27 mouse cellular contexts compared by ENCODE assay signal in genomic region chrX:52792861-52793260, GRCm38 (mm10). TPM values are rescaled to one million over a fixed set of nuclear protein-coding genes. Genes with fewer than 3 reads are reported as not detected.
A peak's percentile ranks its signal among the peaks of the same experiment; 100 is the strongest.
DNase-seq lines count a peak whose midpoint lies in the region; ATAC-seq and TF ChIP-seq lines count a peak whose summit lies in the region.
"Had no signal": no experiment of that assay in that cellular context is flagged by ENCODE, and none has a peak within 500 bp of the region (broad histone marks: within the 10 kb centered on the region; RNA-seq: fewer than 3 reads in every experiment).

No protein-coding gene starts in this region.

- H3K4me2 ChIP-seq in hindbrain, embryonic 13.5 days: 0 out of 2 replicates have a peak overlapping the region, but pooled peaks have one; percentile 2
- no peak overlapping the region for H3K4me2 ChIP-seq in hindbrain, postnatal 0 days (ENCODE audit: low read depth, low read length)
- no peak overlapping the region for H3K4me2 ChIP-seq in liver, embryonic 11.5 days
- H3K4me2 ChIP-seq: embryonic facial prominence, embryonic 15.5 days; forebrain, embryonic 12.5 days; limb, embryonic 13.5 days; liver, embryonic 13.5 days had no signal

- H3K9ac ChIP-seq in hindbrain, embryonic 13.5 days: no peak overlapping the region
- H3K9ac ChIP-seq in hindbrain, postnatal 0 days (replicated peaks; ENCODE audit: low read length): no peak overlapping the region
- no peak overlapping the region for H3K9ac ChIP-seq in liver, adult 2 months (ENCODE audit: low read depth, low read length)
- H3K9ac ChIP-seq in liver, embryonic 11.5 days (ENCODE audit: low read depth, low read length): no peak overlapping the region
- H3K9ac ChIP-seq in ES-Bruce4 (ENCODE audit: low read depth, poor library complexity, severe bottlenecking): peak overlapping the region; percentile 61; the same call in 1 of the 2 replicates
- H3K9ac ChIP-seq: embryonic facial prominence, embryonic 15.5 days; forebrain, embryonic 12.5 days; forebrain, postnatal 0 days; limb, embryonic 13.5 days; liver, embryonic 13.5 days had no signal

- peaks cover 6% of the 10 kb centered on the region for H3K4me1 ChIP-seq in hindbrain, embryonic 13.5 days (replicated peaks)
- no peaks in the 10 kb centered on the region for H3K4me1 ChIP-seq in hindbrain, postnatal 0 days (ENCODE audit: insufficient read depth, low read length)
- no peaks in the 10 kb centered on the region for H3K4me1 ChIP-seq in liver, adult 2 months (ENCODE audit: control insufficient read depth, insufficient read depth, low read length)
- no peaks in the 10 kb centered on the region for H3K4me1 ChIP-seq in liver, embryonic 11.5 days (replicated peaks; ENCODE audit: control insufficient read depth, insufficient read depth, low read length)
- H3K4me1 ChIP-seq in ES-Bruce4 (ENCODE audit: control insufficient read depth, insufficient read depth, low read length): peaks cover 2% of the 10 kb centered on the region
- H3K4me1 ChIP-seq: embryonic facial prominence, embryonic 15.5 days; liver, embryonic 13.5 days had no signal

- H3K79me2 ChIP-seq in liver, adult 2 months (ENCODE audit: control insufficient read depth, insufficient read depth, low read length): no peaks in the 10 kb centered on the region

- H3K36me3 ChIP-seq in hindbrain, embryonic 13.5 days: no peaks in the 10 kb centered on the region
- H3K36me3 ChIP-seq in hindbrain, postnatal 0 days (ENCODE audit: insufficient read depth, low read length): no peaks in the 10 kb centered on the region
- H3K36me3 ChIP-seq in liver, adult 2 months (ENCODE audit: control insufficient read depth, insufficient read depth, low read length): no peaks in the 10 kb centered on the region
- H3K36me3 ChIP-seq in liver, embryonic 11.5 days (ENCODE audit: control insufficient read depth, insufficient read depth, low read length): no peaks in the 10 kb centered on the region
- no peaks in the 10 kb centered on the region for H3K36me3 ChIP-seq in ES-Bruce4 (ENCODE audit: control insufficient read depth, insufficient read depth, low read length, poor library complexity, severe bottlenecking)
- H3K36me3 ChIP-seq: embryonic facial prominence, embryonic 10.5 days; embryonic facial prominence, embryonic 15.5 days; forebrain, embryonic 12.5 days; limb, embryonic 13.5 days; liver, embryonic 13.5 days had no signal

- H3K4me3 ChIP-seq in hindbrain, embryonic 13.5 days: no peak overlapping the region
- H3K4me3 ChIP-seq in hindbrain, postnatal 0 days (ENCODE audit: low read length): no peak overlapping the region
- no peak overlapping the region for H3K4me3 ChIP-seq in liver, adult 2 months (ENCODE audit: insufficient read depth, low read depth, low read length)
- no peak overlapping the region for H3K4me3 ChIP-seq in liver, embryonic 11.5 days (ENCODE audit: low read depth, low read length)
- peak overlapping the region; percentile 46 for H3K4me3 ChIP-seq in ES-Bruce4 (ENCODE audit: low read depth, low read length)
- H3K4me3 ChIP-seq: embryonic facial prominence, embryonic 10.5 days; embryonic facial prominence, embryonic 15.5 days; forebrain, embryonic 12.5 days; heart, adult 2 months; layer of hippocampus, adult 2 months; left cerebral cortex, adult 2 months; limb, embryonic 13.5 days; liver, embryonic 13.5 days had no signal

- H3K27ac ChIP-seq in hindbrain, embryonic 13.5 days: no peak overlapping the region
- no peak overlapping the region for H3K27ac ChIP-seq in hindbrain, postnatal 0 days
- peak overlapping the region; percentile 48; the same call in 1 of the 2 replicates for H3K27ac ChIP-seq in liver, adult 2 months (replicated peaks; ENCODE audit: insufficient read depth, low read depth, low read length)
- H3K27ac ChIP-seq in liver, embryonic 11.5 days (ENCODE audit: low read depth, low read length): no peak overlapping the region
- H3K27ac ChIP-seq in ES-Bruce4 (ENCODE audit: insufficient read depth, low read length): peak overlapping the region; percentile 83
- H3K27ac ChIP-seq: embryonic facial prominence, embryonic 10.5 days; embryonic facial prominence, embryonic 15.5 days; forebrain, embryonic 12.5 days; heart, adult 2 months; layer of hippocampus, adult 2 months; left cerebral cortex, adult 2 months; limb, embryonic 13.5 days; liver, embryonic 13.5 days had no signal

- no peak for DNase-seq in hindbrain, postnatal 0 days (ENCODE audit: low spot score)
- no peak for DNase-seq in liver, adult 2 months (ENCODE audit: extremely low read depth, low read depth, low spot score)
- no peak for DNase-seq in liver, embryonic 11.5 days (ENCODE audit: low spot score)
- peak; percentile 36 for DNase-seq in R1 (ENCODE audit: low read depth, low spot score)
- no peak for DNase-seq in spleen, adult 12 weeks (ENCODE audit: low spot score)
- DNase-seq: cerebellum, adult 8-10 months; cerebellum, postnatal 25 days; forebrain, postnatal 0 days; heart, adult 2 months; heart, postnatal 14 days; kidney, adult 9 months; liver, embryonic 13.5 days; lung, adult 18-20 months; right cerebral cortex, postnatal 4 days; thymus, adult 2 months; thymus, postnatal 36 days had no signal

- no peak for ATAC-seq in hindbrain, embryonic 13.5 days (ENCODE audit: low FRiP score)
- no peak for ATAC-seq in hindbrain, postnatal 0 days
- ATAC-seq in liver, embryonic 11.5 days (replicated peaks; ENCODE audit: low FRiP score): no peak
- ATAC-seq: CD4-positive, CD25-positive, alpha-beta regulatory T cell, adult 4 months; forebrain, postnatal 0 days; midbrain, embryonic 16.5 days had no signal

- 43% methylated on average over 6 of the region's 6 CpGs for WGBS in hindbrain, embryonic 13.5 days
- WGBS in hindbrain, postnatal 0 days: 50% methylated on average over 6 of the region's 6 CpGs
- WGBS in liver, adult 2 months: 61% methylated on average over 6 of the region's 6 CpGs
- WGBS in liver, embryonic 11.5 days: 40% methylated on average over 6 of the region's 6 CpGs

- no peaks in the 10 kb centered on the region for H3K9me3 ChIP-seq in hindbrain, embryonic 13.5 days
- H3K9me3 ChIP-seq in hindbrain, postnatal 0 days (ENCODE audit: low read length): no peaks in the 10 kb centered on the region
- no peaks in the 10 kb centered on the region for H3K9me3 ChIP-seq in liver, embryonic 11.5 days (ENCODE audit: control insufficient read depth, low read length)
- no peaks in the 10 kb centered on the region for H3K9me3 ChIP-seq in ES-Bruce4 (replicated peaks; ENCODE audit: control insufficient read depth, insufficient read depth, low read length, poor library complexity, severe bottlenecking)
- H3K9me3 ChIP-seq: embryonic facial prominence, embryonic 10.5 days; embryonic facial prominence, embryonic 15.5 days; forebrain, embryonic 12.5 days; limb, embryonic 13.5 days; liver, embryonic 13.5 days had no signal

- TF ChIP-seq EP300 in ES-Bruce4 (IDR thresholded peaks at IDR 0.05; ENCODE audit: insufficient read depth, low read depth, low read length): 0 out of 2 replicates have a peak, but pooled peaks have one; percentile 23

- no peak for TF ChIP-seq CTCF in hindbrain, postnatal 0 days (IDR thresholded peaks at IDR 0.05; ENCODE audit: low read depth)
- TF ChIP-seq CTCF in liver, adult 2 months (IDR thresholded peaks at IDR 0.05; ENCODE audit: low read depth, low read length): no peak
- TF ChIP-seq CTCF in ES-Bruce4 (IDR thresholded peaks at IDR 0.05; ENCODE audit: low read depth, low read length): no peak

- no peak for TF ChIP-seq POLR2A in liver, adult 2 months (IDR thresholded peaks at IDR 0.05; ENCODE audit: extremely low read depth, insufficient read depth, low read length)
- no peak for TF ChIP-seq POLR2A in ES-Bruce4 (IDR thresholded peaks at IDR 0.05; ENCODE audit: insufficient read depth, low read length)

- H3K27me3 ChIP-seq in hindbrain, embryonic 13.5 days: no peaks in the 10 kb centered on the region
- H3K27me3 ChIP-seq in hindbrain, postnatal 0 days (ENCODE audit: insufficient read depth, low read length): no peaks in the 10 kb centered on the region
- H3K27me3 ChIP-seq in liver, adult 2 months (ENCODE audit: control insufficient read depth, insufficient read depth, low read length): no peaks in the 10 kb centered on the region
- 0 out of 2 replicates have a peak, but pooled peaks cover 2% of the 10 kb centered on the region for H3K27me3 ChIP-seq in liver, embryonic 11.5 days (replicated peaks; ENCODE audit: control insufficient read depth, insufficient read depth, low read length)
- H3K27me3 ChIP-seq in ES-Bruce4 (ENCODE audit: control insufficient read depth, insufficient read depth, low read length, poor library complexity, severe bottlenecking): no peaks in the 10 kb centered on the region
- H3K27me3 ChIP-seq: embryonic facial prominence, embryonic 15.5 days; forebrain, embryonic 12.5 days; liver, embryonic 13.5 days had no signal

RNA-seq across cellular contexts. Expression of gene Ccdc160, which starts 1.9 kb away (rescaled TPM):
- polyA plus RNA-seq in hindbrain, embryonic 13.5 days (2015; fragmentation: Nextera tagmentation; extraction: Ambion mirVana): 4.1 and 5.4 TPM in 2 replicates
- 1.7 and 3.0 TPM in 2 replicates for total RNA-seq in hindbrain, postnatal 0 days (2014; rRNA removed)
- polyA plus RNA-seq in hindbrain, postnatal 0 days (2015; fragmentation: Nextera tagmentation; extraction: Ambion mirVana): 5.5 and 5.8 TPM in 2 replicates
- 0.27 and 0.37 TPM in 2 replicates for total RNA-seq in liver, adult 2 months (2014; rRNA removed)
- not detected in 2 replicates for polyA plus RNA-seq in liver, adult 2 months (2012; rRNA removed)
- polyA plus RNA-seq in liver, embryonic 11.5 days (2014; fragmentation: Nextera tagmentation; extraction: Ambion mirVana): 0.69 and 0.92 TPM in 2 replicates
- polyA plus RNA-seq in ES-Bruce4 (2011; ENCODE audit: insufficient read depth, insufficient read length, low read depth, missing spikeins): 4.3 and 6.0 TPM in 2 replicates
- total RNA-seq: MEL had no signal
- polyA plus RNA-seq: CD4-positive, CD25-positive, alpha-beta regulatory T cell, adult 4 months; heart, adult 2 months; thymus, adult 2 months had no signal

Comparison
In these comparisons a context has a peak if more than half of its experiments do, and no peak if none do; other contexts are left out.
1. H3K27ac ChIP-seq: peak in liver, adult 2 months (single experiment) and ES-Bruce4 (single experiment); none in hindbrain, embryonic 13.5 days (single experiment), hindbrain, postnatal 0 days (single experiment) and liver, embryonic 11.5 days (single experiment).